Mouse (Mus musculus) regulatory T cell (primary cell): ENCODE data around the gene Cdca7.

Source experiments
- in situ Hi-C: fragments of 300-600 bp; cut with MboI, MseI; formaldehyde crosslinking; loops from one replicate; pipeline ENCODE4 v1.15.1; 2025; ENCODE audit warnings: high pct_unique_total_duplicates

Cdca7 gene

GRCm38 (mm10) chr2:72491650-72492049, 15.7 kb downstream of the Cdca7 start:
- in situ Hi-C loops = no loop called here

GRCm38 (mm10) chr2:72493039-72493438, 17.1 kb downstream of the Cdca7 start:
- in situ Hi-C loops = no loop called here

- in situ Hi-C loops = no loop called here
Observed at GRCm38 (mm10) chr2:72499074-72499721, 23.2 kb downstream of the Cdca7 start.

- in situ Hi-C loops = no loop called here
Observed at GRCm38 (mm10) chr2:72499782-72500411, 23.9 kb downstream of the Cdca7 start.

GRCm38 (mm10) chr2:72502041-72502813, 26.3 kb downstream of the Cdca7 start:
- in situ Hi-C loops = no loop called here

- in situ Hi-C loops = no loop called here
Observed at GRCm38 (mm10) chr2:72503646-72504045, 27.7 kb downstream of the Cdca7 start.

- in situ Hi-C loops = no loop called here
Observed at GRCm38 (mm10) chr2:72507855-72508635, 32.1 kb downstream of the Cdca7 start.

- in situ Hi-C loops = no loop called here
Observed at GRCm38 (mm10) chr2:72508891-72509290, 32.9 kb downstream of the Cdca7 start.

- in situ Hi-C loops = loop anchor here (10.0 kb wide), 1 partner anchor 1431 kb away; no protein-coding TSS in a partner anchor
Observed at GRCm38 (mm10) chr2:72515526-72515925, 39.6 kb downstream of the Cdca7 start.

GRCm38 (mm10) chr2:72515971-72516719, 40.2 kb downstream of the Cdca7 start:
- in situ Hi-C loops = loop anchor here (10.0 kb wide), 1 partner anchor 1431 kb away; no protein-coding TSS in a partner anchor

- in situ Hi-C loops = loop anchor here (10.0 kb wide), 1 partner anchor 1432 kb away; no protein-coding TSS in a partner anchor
Observed at GRCm38 (mm10) chr2:72516720-72517089, 40.7 kb downstream of the Cdca7 start.

GRCm38 (mm10) chr2:72524022-72524421, 48.1 kb downstream of the Cdca7 start:
- in situ Hi-C loops = loop anchor here (5.0 kb wide), 1 partner anchor 378 kb away; no protein-coding TSS in a partner anchor

- in situ Hi-C loops = no loop called here
Observed at GRCm38 (mm10) chr2:72525556-72525955, 49.6 kb downstream of the Cdca7 start.

- in situ Hi-C loops = no loop called here
Observed at GRCm38 (mm10) chr2:72529026-72529357, 53.0 kb downstream of the Cdca7 start.

GRCm38 (mm10) chr2:72529358-72530319, 53.7 kb downstream of the Cdca7 start:
- in situ Hi-C loops = no loop called here

- in situ Hi-C loops = no loop called here
Observed at GRCm38 (mm10) chr2:72535889-72536288, 59.9 kb downstream of the Cdca7 start.
